Comparison of ENCODE assay signal across 31 mouse cellular contexts in genomic region chr8:122482448-122482847, GRCm38 (mm10). TPM values are rescaled to one million over a fixed set of nuclear protein-coding genes. Genes with fewer than 3 reads are reported as not detected.
"Had no signal": no experiment of that assay in that cellular context is flagged by ENCODE, and none has a peak within 500 bp of the region (broad histone marks: within the 10 kb centered on the region; RNA-seq: fewer than 3 reads in every experiment).

No protein-coding gene starts in this region.

- ATAC-seq: forebrain, postnatal 0 days had no signal

- H3K27ac ChIP-seq: heart, embryonic 13.5 days; heart, embryonic 15.5 days; hindbrain, embryonic 13.5 days; hindbrain, embryonic 15.5 days; kidney, embryonic 15.5 days; kidney, postnatal 0 days; limb, embryonic 13.5 days; limb, embryonic 15.5 days had no signal

- H3K27me3 ChIP-seq: heart, embryonic 13.5 days; heart, embryonic 15.5 days; hindbrain, embryonic 13.5 days; hindbrain, embryonic 15.5 days; kidney, embryonic 15.5 days; limb, embryonic 13.5 days; limb, embryonic 15.5 days had no signal

- H3K9ac ChIP-seq: forebrain, postnatal 0 days; heart, embryonic 13.5 days; heart, embryonic 15.5 days; hindbrain, embryonic 13.5 days; hindbrain, embryonic 15.5 days; kidney, embryonic 15.5 days; limb, embryonic 13.5 days; limb, embryonic 15.5 days had no signal

- DNase-seq: forebrain, postnatal 0 days; gastrocnemius, postnatal 14 days; gastrocnemius, postnatal 36 days; heart, adult 18-20 months; heart, postnatal 14 days; heart, postnatal 36 days; kidney, adult 11 months; kidney, adult 2 months; kidney, adult 9 months; kidney, postnatal 14 days; kidney, postnatal 36 days; layer of hippocampus, adult 9-11 months; layer of hippocampus, postnatal 36 days; left cerebral cortex, postnatal 4 days had no signal

- H3K9me3 ChIP-seq: heart, embryonic 13.5 days; heart, embryonic 15.5 days; hindbrain, embryonic 13.5 days; hindbrain, embryonic 15.5 days; kidney, embryonic 15.5 days; limb, embryonic 13.5 days; limb, embryonic 15.5 days had no signal

- H3K4me3 ChIP-seq: heart, embryonic 13.5 days; heart, embryonic 15.5 days; hindbrain, embryonic 13.5 days; hindbrain, embryonic 15.5 days; kidney, embryonic 15.5 days; limb, embryonic 13.5 days; limb, embryonic 15.5 days had no signal

- H3K4me2 ChIP-seq: heart, embryonic 11.5 days; heart, embryonic 13.5 days; heart, embryonic 15.5 days; hindbrain, embryonic 13.5 days; hindbrain, embryonic 15.5 days; kidney, embryonic 15.5 days; limb, embryonic 13.5 days; limb, embryonic 15.5 days; liver, embryonic 11.5 days had no signal

- H3K4me1 ChIP-seq: heart, embryonic 13.5 days; heart, embryonic 15.5 days; kidney, embryonic 15.5 days; limb, embryonic 13.5 days; limb, embryonic 15.5 days had no signal

RNA-seq across cellular contexts. Expression of gene Snai3, which starts 21.9 kb away (rescaled TPM):
- total RNA-seq: forebrain, postnatal 0 days; hematopoietic stem cell, adult 5-6 weeks; layer of hippocampus, adult 18-20 months; layer of hippocampus, adult 8-10 months; layer of hippocampus, postnatal 14 days; layer of hippocampus, postnatal 36 days; left cerebral cortex, postnatal 10 days; left cerebral cortex, postnatal 4 days had no signal
- polyA plus RNA-seq: forebrain, postnatal 0 days; hindbrain, embryonic 11.5 days; hindbrain, embryonic 13.5 days; hindbrain, embryonic 15.5 days; limb, embryonic 11.5 days had no signal
